Mouse (Mus musculus): Measurements from ENCODE around the gene Cgnl1. TPM values are rescaled to one million over a fixed set of nuclear protein-coding genes. Genes with fewer than 3 reads are reported as not detected.

The Cgnl1 gene
- total and polyA plus RNA-seq, 3 experiments = 0.03 TPM; not detected in 2

DNA sequence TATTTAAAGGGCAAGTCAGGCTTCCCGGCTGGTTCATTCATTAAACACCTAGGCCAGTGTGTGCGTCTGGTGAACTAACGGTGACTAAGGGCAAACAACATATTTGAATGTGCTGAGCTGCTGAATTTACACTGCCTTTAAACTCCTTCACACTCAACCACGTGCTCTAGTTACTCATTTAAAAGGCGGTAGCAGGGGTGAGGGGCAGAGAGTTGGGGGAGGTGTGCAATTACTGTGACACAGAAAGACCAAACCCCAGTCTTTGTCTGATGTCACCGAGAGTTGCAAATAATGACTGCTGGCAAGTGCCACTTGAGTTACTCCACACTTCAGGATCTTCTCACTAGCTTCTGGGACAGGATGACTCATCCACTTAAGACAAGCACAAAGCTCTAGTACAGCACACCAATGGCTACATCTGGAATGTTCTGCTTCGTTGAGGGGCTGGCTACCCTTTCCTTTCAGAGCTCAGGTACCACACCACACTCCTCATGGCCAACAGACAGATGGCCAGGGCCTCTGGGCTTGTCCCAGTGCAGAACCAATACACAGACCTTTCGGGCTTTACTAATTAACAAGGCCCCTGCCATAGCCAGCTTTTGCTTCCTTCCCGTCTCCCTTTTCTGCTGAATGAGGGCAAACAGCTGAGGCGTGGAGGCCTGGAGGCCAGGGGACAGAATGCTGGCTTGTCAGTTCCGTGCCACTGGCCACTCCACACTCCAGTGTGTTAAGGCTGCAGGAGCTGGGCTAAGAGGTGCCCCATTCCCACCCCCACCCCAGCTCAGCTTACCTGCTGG is 107.8 kb downstream of the Cgnl1 start:
- Histone ChIP-seq H3K79me2 (replicated peaks; ENCODE audit: control insufficient read depth, extremely low read depth, insufficient read depth, poor library complexity, severe bottlenecking) (no peaks in the 10 kb centered on the region), H3K36me3 (replicated peaks in 1 of 2; ENCODE audit: control insufficient read depth in 1 of 2, insufficient read depth in 1 of 2, low read length in 1 of 2) (no peaks in the 10 kb centered on the region), H3K27me3 (replicated peaks) (no peaks in the 10 kb centered on the region), H3K9me3 (replicated peaks; ENCODE audit: low read length) (no peaks in the 10 kb centered on the region), H3K4me2 (ENCODE audit: insufficient read depth, low read depth, poor library complexity, severe bottlenecking) (no peak overlapping the region), H3K4me3 (replicated peaks in 1 of 3; ENCODE audit: low read depth in 2 of 3, low read length in 2 of 3, poor library complexity in 1 of 3) (no peak overlapping the region), H3K27ac (ENCODE audit: insufficient read depth, low read depth) (no peak overlapping the region), H3K9ac (ENCODE audit: insufficient read depth, low read depth) (no peak overlapping the region), H3K4me1 (ENCODE audit: control insufficient read depth in 1 of 2, insufficient read depth in 2 of 2) (peaks cover 0 to 11% of the 10 kb centered on the region in 2 experiments; a peak in 2 of 4 replicates)
- peak; percentile 35 for DNase-seq (ENCODE audit: extremely low read depth)
- dilution Hi-C loops (cut with MboI; ENCODE audit: extremely low pct_ligation_motif_present, extremely low pct_unique_long_range_greater_than_20kb, low sequenced_read_pairs) = no loop called here
- TF ChIP-seq USF2 (conservative IDR thresholded peaks at IDR 0.05; ENCODE audit: low read depth, low read length) = no peak
- no peak for TF ChIP-seq UBTF (IDR thresholded peaks at IDR 0.05; ENCODE audit: low read depth, low read length)
- no peak; the same call in 1 of the 2 replicates for TF ChIP-seq EP300 (IDR thresholded peaks at IDR 0.05; ENCODE audit: low read length)
- no peak for TF ChIP-seq USF1 (IDR thresholded peaks at IDR 0.05; ENCODE audit: low read depth, low read length)
- peak; percentile 72; the same call in 1 of the 2 replicates for TF ChIP-seq CHD2 (IDR thresholded peaks at IDR 0.05; ENCODE audit: low read length)
- TF ChIP-seq BHLHE40 (IDR thresholded peaks at IDR 0.05; ENCODE audit: low read depth, low read length) = peak; percentile 55
- no peak for TF ChIP-seq E2F4 (IDR thresholded peaks at IDR 0.05; ENCODE audit: insufficient replicate concordance, low read depth, low read length)
- TF ChIP-seq JUN (IDR thresholded peaks at IDR 0.05; ENCODE audit: insufficient read depth, low read depth, low read length) = peak; percentile 43; the same call in 1 of the 2 replicates
- TF ChIP-seq MYC (IDR thresholded peaks at IDR 0.05; ENCODE audit: low read depth, low read length) = peak; percentile 81; the same call in 1 of the 2 replicates
- TF ChIP-seq MAX (IDR thresholded peaks at IDR 0.05; ENCODE audit: low read length) = peak; percentile 80
- in situ Hi-C loops (cut with MboI; ENCODE audit: low pct_ligation_motif_present, low pct_unique_long_range_greater_than_20kb, low sequenced_read_pairs) = no loop called here

DNA sequence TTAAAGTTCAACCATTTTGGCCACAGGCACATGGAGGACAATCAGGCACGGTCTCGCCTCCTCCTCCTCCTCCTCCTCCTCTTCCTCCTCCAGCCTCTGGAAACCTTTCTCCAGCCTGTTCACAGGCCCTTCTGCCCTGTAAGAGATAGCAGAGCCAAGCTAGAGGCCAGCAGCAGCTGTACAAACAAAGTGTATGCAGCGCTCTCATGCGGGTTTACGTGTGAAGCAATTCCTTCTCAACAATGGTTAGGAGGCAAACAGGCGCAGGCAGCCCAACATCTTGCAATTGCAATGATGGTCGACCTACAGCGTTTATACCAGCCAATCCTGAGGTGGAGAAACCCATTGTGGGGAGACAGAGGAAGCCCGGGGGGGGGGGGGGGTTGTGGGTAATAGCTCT is 110.9 kb downstream of the Cgnl1 start:
- Histone ChIP-seq H3K9ac (ENCODE audit: insufficient read depth, low read depth) (no peak overlapping the region), H3K27me3 (replicated peaks) (no peaks in the 10 kb centered on the region), H3K4me1 (ENCODE audit: control insufficient read depth in 1 of 2, insufficient read depth in 2 of 2) (peaks cover 0 to 14% of the 10 kb centered on the region in 2 experiments; a peak in 2 of 4 replicates), H3K4me2 (ENCODE audit: insufficient read depth, low read depth, poor library complexity, severe bottlenecking) (no peak overlapping the region), H3K4me3 (replicated peaks in 1 of 3; ENCODE audit: low read depth in 2 of 3, low read length in 2 of 3, poor library complexity in 1 of 3) (no peak overlapping the region), H3K27ac (ENCODE audit: insufficient read depth, low read depth) (no peak overlapping the region), H3K79me2 (replicated peaks; ENCODE audit: control insufficient read depth, extremely low read depth, insufficient read depth, poor library complexity, severe bottlenecking) (no peaks in the 10 kb centered on the region), H3K9me3 (replicated peaks; ENCODE audit: low read length) (peaks cover 3% of the 10 kb centered on the region), H3K36me3 (replicated peaks in 1 of 2; ENCODE audit: control insufficient read depth in 1 of 2, insufficient read depth in 1 of 2, low read length in 1 of 2) (no peaks in the 10 kb centered on the region)
- dilution Hi-C loops (cut with MboI; ENCODE audit: extremely low pct_ligation_motif_present, extremely low pct_unique_long_range_greater_than_20kb, low sequenced_read_pairs) = no loop called here
- no peak for DNase-seq (ENCODE audit: extremely low read depth)
- in situ Hi-C loops (cut with MboI; ENCODE audit: low pct_ligation_motif_present, low pct_unique_long_range_greater_than_20kb, low sequenced_read_pairs) = no loop called here
- TF ChIP-seq IRF4 (IDR thresholded peaks at IDR 0.05; ENCODE audit: low read depth, low read length) (no peak), TBP (conservative IDR thresholded peaks at IDR 0.05; ENCODE audit: low read depth, low read length) (no peak), ZNF384 (IDR thresholded peaks at IDR 0.05; ENCODE audit: low read depth, low read length) (no peak), ETS1 (conservative IDR thresholded peaks at IDR 0.05; ENCODE audit: low read depth, low read length) (no peak), SIN3A (IDR thresholded peaks at IDR 0.05; ENCODE audit: low read length) (no peak)
